Comparison of ENCODE assay signal across 20 mouse cellular contexts in genomic region chr11:118546269-118546668, GRCm38 (mm10).
"Had no signal": no experiment of that assay in that cellular context is flagged by ENCODE, and none has a peak within 500 bp of the region (broad histone marks: within the 10 kb centered on the region; RNA-seq: fewer than 3 reads in every experiment).

No protein-coding gene starts in this region.

- H3K36me3 ChIP-seq: limb, embryonic 10.5 days; limb, embryonic 13.5 days; liver, embryonic 12.5 days; liver, embryonic 15.5 days; lung, embryonic 15.5 days; midbrain, embryonic 10.5 days; midbrain, embryonic 13.5 days had no signal

- ATAC-seq: liver, embryonic 12.5 days; midbrain, embryonic 13.5 days; midbrain, embryonic 16.5 days had no signal

- H3K27ac ChIP-seq: limb, embryonic 10.5 days; limb, embryonic 13.5 days; liver, embryonic 12.5 days; liver, embryonic 15.5 days; lung, embryonic 15.5 days; midbrain, embryonic 10.5 days; midbrain, embryonic 13.5 days; stomach, postnatal 0 days had no signal

- H3K4me1 ChIP-seq: liver, embryonic 12.5 days; liver, embryonic 15.5 days; megakaryocyte, embryonic 14.5 days had no signal

- H3K4me3 ChIP-seq: limb, embryonic 10.5 days; limb, embryonic 13.5 days; liver, embryonic 12.5 days; liver, embryonic 15.5 days; lung, embryonic 15.5 days; megakaryocyte, embryonic 14.5 days; midbrain, embryonic 10.5 days; midbrain, embryonic 13.5 days had no signal

- DNase-seq: kidney, postnatal 14 days; liver; lung, adult 18-20 months; lung, postnatal 36 days; right cerebral cortex, adult 18-20 months; right cerebral cortex, postnatal 14 days; right cerebral cortex, postnatal 4 days; thymus, adult 2 months; thymus, postnatal 14 days; thymus, postnatal 4 days had no signal

- H3K27me3 ChIP-seq: lung, embryonic 15.5 days; midbrain, embryonic 13.5 days had no signal

- H3K9me3 ChIP-seq: limb, embryonic 10.5 days; limb, embryonic 13.5 days; liver, embryonic 12.5 days; liver, embryonic 15.5 days; lung, embryonic 15.5 days; megakaryocyte, embryonic 14.5 days; midbrain, embryonic 10.5 days; midbrain, embryonic 13.5 days had no signal
